14 mouse cellular contexts compared by ENCODE assay signal in genomic region chr5:55293978-55294377, GRCm38 (mm10).
DNase-seq lines count a peak whose midpoint lies in the region; ATAC-seq lines count a peak whose summit lies in the region.
"Had no signal": no experiment of that assay in that cellular context is flagged by ENCODE, and none has a peak within 500 bp of the region (broad histone marks: within the 10 kb centered on the region; RNA-seq: fewer than 3 reads in every experiment).

No protein-coding gene starts in this region.

- peak; percentile 28; the same call in 1 of the 2 replicates for ATAC-seq in forebrain, embryonic 12.5 days (ENCODE audit: low FRiP score)
- peak; percentile 46; the same call in 1 of the 2 replicates for ATAC-seq in forebrain, embryonic 14.5 days
- ATAC-seq in midbrain, embryonic 15.5 days (replicated peaks): peak; percentile 73
- ATAC-seq: liver, postnatal 0 days had no signal

- no peaks in the 10 kb centered on the region for H3K9me3 ChIP-seq in forebrain, embryonic 12.5 days
- H3K9me3 ChIP-seq in forebrain, embryonic 10.5 days: no peaks in the 10 kb centered on the region
- H3K9me3 ChIP-seq in forebrain, embryonic 14.5 days (replicated peaks; ENCODE audit: control insufficient read depth, low read length): no peaks in the 10 kb centered on the region
- no peaks in the 10 kb centered on the region for H3K9me3 ChIP-seq in midbrain, embryonic 15.5 days
- H3K9me3 ChIP-seq: limb, embryonic 15.5 days had no signal

- DNase-seq in forebrain, embryonic 10.5 days (ENCODE audit: extremely low spot score, low spot score): no peak
- DNase-seq in 416B (ENCODE audit: low read depth): peak; percentile 46
- DNase-seq in forebrain, embryonic 14.5 days (ENCODE audit: low spot score): peak; percentile 45
- no peak for DNase-seq in thymus, adult 18-20 months
- DNase-seq in right cerebral cortex, postnatal 14 days: no peak
- no peak for DNase-seq in kidney, adult 9 months
- DNase-seq: adrenal gland, adult 2 months; cerebellum, adult 2 months; liver, postnatal 0 days; lung, postnatal 36 days had no signal

- no peaks in the 10 kb centered on the region for H3K27me3 ChIP-seq in forebrain, embryonic 12.5 days
- no peaks in the 10 kb centered on the region for H3K27me3 ChIP-seq in forebrain, embryonic 10.5 days (ENCODE audit: poor library complexity, severe bottlenecking)
- H3K27me3 ChIP-seq in forebrain, embryonic 14.5 days (replicated peaks; ENCODE audit: control insufficient read depth, insufficient read depth, low read length): no peaks in the 10 kb centered on the region
- no peaks in the 10 kb centered on the region for H3K27me3 ChIP-seq in midbrain, embryonic 15.5 days (replicated peaks)
- H3K27me3 ChIP-seq: limb, embryonic 15.5 days had no signal

- H3K27ac ChIP-seq in forebrain, embryonic 12.5 days: no peak overlapping the region
- no peak overlapping the region for H3K27ac ChIP-seq in forebrain, embryonic 10.5 days
- H3K27ac ChIP-seq in forebrain, embryonic 14.5 days (ENCODE audit: low read depth, low read length): no peak overlapping the region
- peak overlapping the region; percentile 55; the same call in 1 of the 2 replicates for H3K27ac ChIP-seq in midbrain, embryonic 15.5 days
- H3K27ac ChIP-seq: limb, embryonic 15.5 days had no signal

- no peak overlapping the region for H3K9ac ChIP-seq in forebrain, embryonic 12.5 days
- no peak overlapping the region for H3K9ac ChIP-seq in forebrain, embryonic 14.5 days (ENCODE audit: low read length)
- H3K9ac ChIP-seq in midbrain, embryonic 15.5 days: no peak overlapping the region
- H3K9ac ChIP-seq: limb, embryonic 15.5 days; liver, postnatal 0 days had no signal

- 64% methylated on average over 2 of the region's 2 CpGs for WGBS in forebrain, embryonic 12.5 days
- 78% methylated on average over 2 of the region's 2 CpGs for WGBS in forebrain, embryonic 10.5 days
- WGBS in forebrain, embryonic 14.5 days: 54% methylated on average over 2 of the region's 2 CpGs
- 52% methylated on average over 2 of the region's 2 CpGs for WGBS in midbrain, embryonic 15.5 days

- H3K36me3 ChIP-seq in forebrain, embryonic 12.5 days (replicated peaks): no peaks in the 10 kb centered on the region
- H3K36me3 ChIP-seq in forebrain, embryonic 10.5 days (replicated peaks): no peaks in the 10 kb centered on the region
- no peaks in the 10 kb centered on the region for H3K36me3 ChIP-seq in forebrain, embryonic 14.5 days (ENCODE audit: control insufficient read depth, insufficient read depth, low read length)
- H3K36me3 ChIP-seq in midbrain, embryonic 15.5 days (replicated peaks): no peaks in the 10 kb centered on the region
- H3K36me3 ChIP-seq: limb, embryonic 15.5 days had no signal

- H3K4me1 ChIP-seq in forebrain, embryonic 12.5 days: no peaks in the 10 kb centered on the region
- peaks cover 9% of the 10 kb centered on the region for H3K4me1 ChIP-seq in forebrain, embryonic 10.5 days
- H3K4me1 ChIP-seq in forebrain, embryonic 14.5 days (ENCODE audit: control insufficient read depth, insufficient read depth, low read length): no peaks in the 10 kb centered on the region
- peaks cover 9% of the 10 kb centered on the region; the same call in 1 of the 2 replicates for H3K4me1 ChIP-seq in midbrain, embryonic 15.5 days
- H3K4me1 ChIP-seq: limb, embryonic 15.5 days had no signal

- no peak overlapping the region for H3K4me3 ChIP-seq in forebrain, embryonic 12.5 days (replicated peaks)
- no peak overlapping the region for H3K4me3 ChIP-seq in forebrain, embryonic 10.5 days
- no peak overlapping the region for H3K4me3 ChIP-seq in forebrain, embryonic 14.5 days (ENCODE audit: low read depth, low read length)
- H3K4me3 ChIP-seq in midbrain, embryonic 15.5 days: no peak overlapping the region
- H3K4me3 ChIP-seq: limb, embryonic 15.5 days had no signal

- H3K4me2 ChIP-seq in forebrain, embryonic 12.5 days: no peak overlapping the region
- H3K4me2 ChIP-seq in forebrain, embryonic 14.5 days (ENCODE audit: low read length): no peak overlapping the region
- no peak overlapping the region for H3K4me2 ChIP-seq in midbrain, embryonic 15.5 days
- H3K4me2 ChIP-seq: heart, embryonic 11.5 days; limb, embryonic 15.5 days had no signal

Comparison
In these comparisons a context has a peak if more than half of its experiments do, and no peak if none do; other contexts are left out.
1. DNase-seq: peak in 416B (single experiment) and forebrain, embryonic 14.5 days (single experiment); none in forebrain, embryonic 10.5 days (single experiment), thymus, adult 18-20 months (0 of 2), right cerebral cortex, postnatal 14 days (single experiment) and kidney, adult 9 months (single experiment).
2. Peak in every context shown above with its lines, with median percentiles within 50 percentile points of each other: ATAC-seq.